Mouse (Mus musculus): ENCODE data around the gene Tpd52l2.

The Tpd52l2 gene

DNA sequence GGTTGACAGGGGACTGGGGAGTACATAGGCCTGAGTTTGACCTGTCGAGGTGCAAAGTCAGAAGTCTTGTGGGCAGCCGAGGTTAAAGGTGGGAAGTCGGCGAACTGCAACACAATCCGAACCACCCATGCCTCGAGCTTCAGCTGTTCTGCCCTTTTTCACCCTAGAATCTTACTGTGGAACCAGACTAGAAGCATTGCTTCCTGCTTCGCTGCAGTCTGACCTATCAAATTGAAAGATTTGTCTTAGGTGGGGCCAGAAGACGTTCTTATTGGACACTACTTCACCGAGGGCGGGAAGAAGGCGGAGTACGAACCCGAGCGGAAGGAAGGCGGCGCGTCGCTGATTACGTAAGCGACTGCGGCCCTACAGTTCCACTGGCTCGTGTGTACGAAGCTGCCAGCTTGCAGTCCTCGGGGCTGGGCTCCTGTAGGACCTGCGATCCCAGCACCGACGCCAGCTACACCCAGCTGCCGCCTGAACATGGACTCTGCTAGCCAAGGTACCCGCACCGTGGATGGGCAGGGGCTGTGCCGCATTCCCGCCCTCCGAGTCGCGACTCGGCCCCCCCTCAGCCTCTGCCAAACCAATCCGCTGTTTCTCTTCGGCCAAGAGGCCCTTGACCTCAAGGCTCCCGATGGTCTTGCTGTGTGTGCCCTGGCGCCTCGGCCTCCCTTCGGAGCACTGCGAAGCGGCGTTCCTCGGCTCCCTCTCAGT lies at the start of gene Tpd52l2:
Tpd52l2 (plus strand) TSS at position 312 of the 717 bp plus-strand sequence.
- peak; percentile 93 for ATAC-seq (ENCODE audit: insufficient number of reproducible peaks, low FRiP score, low TSS enrichment)

GRCm38 (mm10) chr2:181452181-181452580 lies 44.8 kb upstream of the Tpd52l2 start:
- peak; percentile 83; the same call in 1 of the 2 replicates for ATAC-seq (ENCODE audit: insufficient number of reproducible peaks, low FRiP score, low TSS enrichment)

DNA sequence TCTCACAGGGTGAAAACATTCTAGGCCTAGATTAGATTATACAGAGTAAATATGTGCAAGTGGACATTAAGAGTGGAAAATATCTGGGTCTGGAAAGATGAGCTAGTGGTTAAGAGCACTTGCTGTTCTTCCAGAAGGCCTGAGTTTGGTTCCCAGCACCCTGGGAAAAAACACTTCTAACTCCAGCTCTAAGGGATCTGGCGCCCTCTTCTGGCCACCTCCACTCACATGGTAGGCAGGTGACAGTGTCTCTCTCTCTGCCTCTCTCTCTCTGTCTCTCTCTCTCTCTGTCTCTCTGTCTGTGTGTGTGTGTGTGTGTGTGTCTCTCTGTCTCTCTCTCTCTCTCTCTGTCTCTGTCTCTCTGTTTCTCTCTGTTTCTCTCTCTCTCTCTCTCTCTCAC lies 43.7 kb upstream of the Tpd52l2 start:
- no peak for ATAC-seq (ENCODE audit: insufficient number of reproducible peaks, low FRiP score, low TSS enrichment)

- no peak for ATAC-seq (ENCODE audit: insufficient number of reproducible peaks, low FRiP score, low TSS enrichment)
Measured at GRCm38 (mm10) chr2:181455899-181456298, 41.0 kb upstream of the Tpd52l2 start.

GRCm38 (mm10) chr2:181457831-181458230 lies 39.1 kb upstream of the Tpd52l2 start:
- no peak for ATAC-seq (ENCODE audit: insufficient number of reproducible peaks, low FRiP score, low TSS enrichment)

DNA sequence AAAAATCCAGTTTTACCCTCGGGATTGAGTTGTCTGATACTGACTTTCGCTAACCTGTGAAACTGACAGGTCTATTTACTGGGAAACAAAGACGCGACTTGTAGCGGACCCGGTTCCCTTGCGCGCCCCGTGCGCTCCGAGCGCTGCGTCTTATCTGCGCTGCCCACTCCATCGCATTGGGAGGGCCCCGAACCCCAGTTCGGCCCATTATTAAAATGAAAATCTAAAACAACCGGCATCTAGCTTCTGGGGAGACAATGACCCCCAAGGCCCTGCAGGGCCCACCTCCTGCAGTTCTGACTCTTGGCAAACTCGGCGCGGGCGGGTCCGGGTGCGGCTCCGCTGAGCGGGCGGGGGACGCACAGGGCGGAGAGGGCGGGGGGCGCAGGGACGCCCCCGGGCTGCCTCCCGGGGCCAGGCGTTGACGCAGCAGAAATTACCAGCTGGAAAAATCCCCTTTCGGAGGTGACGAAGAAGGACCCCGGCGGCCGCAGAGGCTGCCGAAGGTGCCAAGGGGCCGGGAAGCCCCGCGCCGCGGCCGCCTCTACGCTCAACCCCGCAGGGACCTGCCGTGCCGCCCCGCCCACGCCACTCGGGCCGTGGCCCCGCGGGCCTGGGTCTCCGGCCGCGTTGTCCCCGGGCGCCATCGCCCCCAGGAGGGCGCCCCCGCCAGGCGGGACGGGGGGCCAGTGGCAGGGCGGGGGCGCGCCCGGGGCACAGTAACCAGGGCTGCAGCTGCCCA lies 38.4 kb upstream of the Tpd52l2 start:
- ATAC-seq (ENCODE audit: insufficient number of reproducible peaks, low FRiP score, low TSS enrichment) = no peak

DNA sequence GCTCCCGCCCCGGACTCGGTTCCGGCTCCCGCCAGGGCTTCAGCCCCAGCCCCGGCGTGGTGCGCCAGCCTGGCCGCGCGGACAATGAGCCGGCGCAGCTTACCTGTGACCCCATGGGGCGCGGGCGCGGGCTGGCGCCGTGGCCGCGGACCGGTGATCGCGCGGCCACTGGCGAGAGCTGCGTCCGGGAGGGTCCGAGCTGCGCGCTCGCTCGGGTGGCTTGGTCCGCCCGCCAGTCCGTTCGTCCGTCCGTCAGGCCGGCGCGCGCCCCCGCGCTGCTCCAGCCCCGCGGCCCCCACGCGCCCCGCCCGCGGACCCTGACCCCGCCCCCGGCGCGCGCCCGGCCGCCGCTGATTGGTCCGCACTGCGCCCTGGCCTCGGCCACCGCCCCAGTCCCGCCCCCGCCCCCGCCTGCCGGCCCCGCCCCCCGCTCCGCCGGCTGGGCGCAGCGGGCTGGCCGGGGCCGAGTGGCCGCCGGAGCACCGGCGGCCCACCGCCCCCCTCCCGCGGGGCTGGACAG lies 37.7 kb upstream of the Tpd52l2 start, which contains the start of gene Zbtb46:
Zbtb46 (minus strand) TSS at position 274 of the 520 bp plus-strand sequence.
- ATAC-seq (ENCODE audit: insufficient number of reproducible peaks, low FRiP score, low TSS enrichment) = no peak

DNA sequence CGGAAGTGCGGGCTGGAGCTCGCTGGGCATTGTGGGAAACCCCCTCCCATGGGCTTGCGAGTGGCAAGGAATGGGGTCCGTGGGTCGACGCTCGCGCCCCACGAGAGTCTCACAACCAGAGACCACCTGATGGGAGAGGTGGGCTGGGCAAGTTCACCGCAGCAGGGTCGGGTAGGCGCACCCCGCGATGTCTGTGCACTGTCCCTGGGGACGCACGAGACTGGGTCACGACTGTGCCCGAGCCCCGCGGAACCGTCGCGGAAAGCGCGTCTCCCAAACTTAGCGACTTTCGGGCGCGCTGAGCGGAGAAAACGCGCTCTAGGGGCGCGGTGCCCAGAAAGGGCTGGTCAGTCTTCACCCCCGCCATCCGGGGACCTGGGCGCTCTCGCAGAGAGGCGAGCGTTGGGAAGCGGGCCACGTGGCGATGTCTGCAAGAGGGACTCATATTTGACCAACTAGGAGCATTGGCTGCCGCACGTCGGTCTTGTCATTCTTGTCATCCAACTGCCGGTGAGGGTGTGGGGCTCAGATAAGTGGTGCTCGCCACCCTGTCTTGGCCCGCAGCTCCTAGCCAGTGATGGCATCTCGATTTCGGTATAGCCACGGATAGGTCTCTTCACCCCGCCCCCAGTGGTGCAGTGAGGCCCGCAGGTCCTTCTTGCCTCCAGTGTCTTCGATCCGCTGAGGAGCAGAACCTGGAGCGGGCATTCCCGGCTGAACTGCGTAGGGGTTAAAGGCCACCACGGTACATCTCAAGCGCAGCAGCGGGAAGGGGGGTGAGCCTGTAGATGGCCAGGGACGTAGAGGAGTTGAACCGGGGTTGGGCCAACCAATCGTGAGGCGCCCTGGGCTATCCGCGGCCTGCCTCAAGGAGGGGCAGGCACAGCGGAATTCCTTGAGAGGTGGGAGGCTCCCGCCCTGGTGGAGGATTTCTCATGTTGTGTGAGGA lies 37.0 kb upstream of the Tpd52l2 start:
- ATAC-seq (ENCODE audit: insufficient number of reproducible peaks, low FRiP score, low TSS enrichment) = no peak

DNA sequence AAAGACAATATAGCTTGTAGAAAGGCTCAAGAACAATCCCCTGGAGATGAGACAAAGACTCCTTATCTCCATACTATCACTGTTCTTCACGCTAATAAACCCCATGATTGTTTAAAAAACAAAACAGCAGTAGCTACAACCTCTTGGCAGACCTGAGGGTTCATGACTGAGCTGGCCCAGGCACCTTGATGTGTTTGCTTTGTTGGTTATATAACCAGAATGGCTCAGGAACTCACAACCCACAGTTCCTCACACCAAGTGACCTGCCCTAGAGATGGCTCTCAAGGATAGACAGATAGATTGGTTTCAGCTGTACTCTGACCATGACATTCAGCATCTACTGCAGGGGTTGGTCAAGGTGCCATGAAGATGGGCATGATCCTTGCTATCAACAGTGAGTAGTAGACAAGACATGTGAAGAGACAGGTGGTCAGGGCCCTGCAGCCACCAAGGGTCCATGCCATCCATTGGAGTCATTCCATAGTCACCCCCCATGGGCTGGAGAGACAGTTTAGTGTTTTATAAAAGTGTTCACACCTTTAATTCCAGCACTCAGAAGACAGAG lies 35.3 kb upstream of the Tpd52l2 start:
- ATAC-seq (ENCODE audit: insufficient number of reproducible peaks, low FRiP score, low TSS enrichment) = no peak

DNA sequence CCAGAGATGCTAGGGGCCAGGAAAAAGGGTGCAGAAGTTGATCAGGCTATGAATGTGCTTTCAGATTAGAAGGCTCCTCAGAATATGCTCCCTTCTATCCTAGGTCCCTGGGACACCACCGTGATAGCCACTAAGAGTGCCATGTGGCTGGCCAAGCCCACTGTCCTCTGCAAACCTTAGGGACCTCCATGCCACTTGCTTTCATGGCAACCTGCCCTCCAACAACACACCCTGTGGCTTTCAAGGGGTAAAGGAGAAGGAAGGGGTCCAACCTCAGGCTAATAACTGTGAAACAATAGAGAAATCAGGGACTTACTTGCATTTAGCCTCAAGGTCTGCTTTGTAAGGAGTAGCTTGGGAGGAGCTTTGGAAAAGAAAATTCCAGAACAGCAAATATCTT lies 34.3 kb upstream of the Tpd52l2 start:
- ATAC-seq (ENCODE audit: insufficient number of reproducible peaks, low FRiP score, low TSS enrichment) = no peak

DNA sequence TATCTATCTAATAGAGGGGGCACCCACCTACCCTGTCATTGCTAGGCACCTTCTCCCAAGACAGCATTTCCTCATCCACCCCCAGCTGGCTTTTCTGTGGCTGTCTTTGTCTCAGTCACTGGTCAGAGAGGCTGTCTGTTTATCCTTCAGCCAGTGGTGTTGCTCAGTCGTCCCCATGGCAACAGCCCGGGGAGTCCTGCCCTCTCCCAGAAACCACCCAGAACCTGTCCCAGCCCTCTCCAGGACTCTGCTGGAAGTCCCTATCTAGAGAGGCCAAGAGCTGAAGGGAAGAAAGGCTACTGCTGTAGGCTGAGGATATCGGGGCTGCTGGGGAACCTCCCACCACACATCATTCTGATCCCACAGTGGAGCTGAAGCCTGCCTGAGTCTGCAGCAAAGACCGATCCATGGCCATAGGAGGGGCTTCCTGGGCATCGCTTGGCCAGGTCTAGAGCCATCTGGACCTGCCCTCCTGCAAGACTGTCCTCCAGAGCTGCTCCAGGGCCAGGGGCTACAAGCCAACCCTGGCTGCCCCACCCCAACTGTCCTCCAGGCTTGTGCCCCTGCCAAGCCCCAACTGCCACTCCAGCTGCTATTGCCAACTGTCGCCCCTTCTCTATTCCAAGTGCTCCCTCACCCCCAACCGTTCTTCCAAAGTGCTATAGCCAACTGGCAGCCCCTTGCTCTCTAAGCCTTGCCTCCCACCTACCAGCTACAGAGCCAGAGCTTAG lies 33.8 kb upstream of the Tpd52l2 start:
- ATAC-seq (ENCODE audit: insufficient number of reproducible peaks, low FRiP score, low TSS enrichment) = peak; percentile 75

- no peak for ATAC-seq (ENCODE audit: insufficient number of reproducible peaks, low FRiP score, low TSS enrichment)
Measured at GRCm38 (mm10) chr2:181465423-181465822, 31.5 kb upstream of the Tpd52l2 start.

DNA sequence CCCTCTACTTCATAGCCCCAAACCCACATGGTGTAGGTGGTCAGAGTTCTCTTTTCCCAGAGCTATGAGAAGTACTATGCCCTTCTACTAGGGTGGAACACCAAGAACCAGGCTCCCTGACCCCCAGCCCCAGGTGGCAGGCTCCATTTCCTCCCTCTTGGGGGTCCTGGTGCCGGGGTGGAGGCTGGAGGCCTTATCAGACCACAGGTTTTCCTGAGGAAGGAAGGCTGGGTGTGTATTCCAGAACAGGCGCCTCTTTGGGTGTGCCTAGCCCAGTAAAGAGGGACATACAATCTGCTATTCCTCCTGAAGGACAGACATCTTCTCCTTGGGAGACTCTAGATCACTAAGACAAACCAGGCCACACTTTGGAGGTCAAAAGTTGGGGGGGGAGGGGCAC lies 26.7 kb upstream of the Tpd52l2 start:
- no peak for ATAC-seq (ENCODE audit: insufficient number of reproducible peaks, low FRiP score, low TSS enrichment)

GRCm38 (mm10) chr2:181471246-181471645 lies 25.7 kb upstream of the Tpd52l2 start:
- peak; percentile 26; the same call in 1 of the 2 replicates for ATAC-seq (ENCODE audit: insufficient number of reproducible peaks, low FRiP score, low TSS enrichment)

DNA sequence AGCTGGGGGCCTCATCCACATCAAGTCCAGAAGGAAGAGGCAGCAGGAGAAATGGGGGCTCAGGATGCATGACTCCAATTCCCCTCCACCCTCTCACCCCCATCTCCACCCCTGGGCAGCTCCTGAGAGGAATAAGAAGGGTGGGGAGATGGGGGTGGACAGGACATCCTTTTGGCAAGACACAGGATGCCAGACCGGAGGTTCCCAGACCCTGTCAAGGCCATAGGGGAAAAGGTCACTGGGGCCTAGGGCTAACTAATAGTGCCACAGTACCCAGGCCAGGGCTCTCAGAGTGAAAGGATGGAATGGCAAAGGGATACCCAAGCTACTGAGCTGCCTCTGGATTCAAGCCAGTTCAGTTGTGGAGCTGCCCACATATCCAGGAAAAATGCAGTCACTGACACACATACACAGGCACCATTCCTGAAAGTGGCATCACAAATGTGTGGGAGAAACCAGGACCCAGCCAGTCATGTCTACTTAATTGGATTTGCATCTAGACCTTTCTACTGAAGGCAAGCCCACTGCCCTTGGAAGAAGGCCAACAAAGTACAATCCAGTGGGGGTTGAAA lies 24.6 kb upstream of the Tpd52l2 start:
- ATAC-seq (ENCODE audit: insufficient number of reproducible peaks, low FRiP score, low TSS enrichment) = no peak

GRCm38 (mm10) chr2:181483120-181483519 lies 13.8 kb upstream of the Tpd52l2 start:
- ATAC-seq (ENCODE audit: insufficient number of reproducible peaks, low FRiP score, low TSS enrichment) = no peak

- ATAC-seq (ENCODE audit: insufficient number of reproducible peaks, low FRiP score, low TSS enrichment) = peak; percentile 52; the same call in 1 of the 2 replicates
Measured at GRCm38 (mm10) chr2:181483562-181484318, 13.2 kb upstream of the Tpd52l2 start.

Data from cerebellum, adult (tissue).